Mouse (Mus musculus) MEL (cell line): Measurements from ENCODE around the gene Fam102b.

Experiments
- BHLHE40 ChIP-seq: IDR thresholded peaks from 2 replicates; pipeline ENCODE4 v1.6.1; 2012; ENCODE audit warnings: low read depth, mild to moderate bottlenecking, inconsistent platforms, low read length, improper control_type of control experiment, borderline replicate concordance
- CTCF ChIP-seq, 3 experiments: IDR thresholded peaks in 2 of 3; conservative IDR thresholded peaks in 1 of 3; 2 replicates each; pipeline ENCODE4 v1.5.1; 2011 to 2012; ENCODE audit warnings: low read length in 3 of 3, low read depth in 2 of 3, mild to moderate bottlenecking in 2 of 3, improper control_type of control experiment in 1 of 3, inconsistent platforms in 1 of 3, mixed read lengths in 1 of 3, moderate library complexity in 1 of 3; ENCODE audit not compliant: control insufficient read depth in 1 of 3, insufficient read depth in 1 of 3, poor library complexity in 1 of 3, severe bottlenecking in 1 of 3
- GABPA ChIP-seq: IDR thresholded peaks from 2 replicates; pipeline ENCODE4 v1.6.1; 2012; ENCODE audit warnings: low read depth, mild to moderate bottlenecking, inconsistent platforms, low read length, improper control_type of control experiment, moderate library complexity
- GATA1 ChIP-seq: IDR thresholded peaks from 2 replicates; pipeline ENCODE4 v1.6.1; 2011; ENCODE audit warnings: low read depth, low read length, improper control_type of control experiment
- HCFC1 ChIP-seq: IDR thresholded peaks from 2 replicates; pipeline ENCODE4 v1.6.1; 2012; ENCODE audit warnings: low read depth, mild to moderate bottlenecking, inconsistent platforms, low read length, improper control_type of control experiment, moderate library complexity
- MAX ChIP-seq: IDR thresholded peaks from 2 replicates; pipeline ENCODE4 v1.6.1; 2011; ENCODE audit warnings: low read length, improper control_type of control experiment
- POLR2A ChIP-seq, 2 experiments: IDR thresholded peaks; 2 replicates each; pipeline ENCODE4 v1.6.1; 2011 to 2012; ENCODE audit warnings: low read length in 2 of 2, mild to moderate bottlenecking in 2 of 2, control low read depth in 1 of 2, improper control_type of control experiment in 1 of 2, low read depth in 1 of 2, moderate library complexity in 1 of 2; ENCODE audit not compliant: control insufficient read depth in 1 of 2, insufficient read depth in 1 of 2, poor library complexity in 1 of 2
- POLR2AphosphoS2 ChIP-seq: IDR thresholded peaks from 2 replicates; pipeline ENCODE4 v1.6.1; 2011; ENCODE audit warnings: low read length, improper control_type of control experiment
- POLR2AphosphoS5 ChIP-seq: IDR thresholded peaks from 2 replicates; pipeline ENCODE4 v1.6.1; 2012; ENCODE audit warnings: low read depth, borderline replicate concordance, mild to moderate bottlenecking, inconsistent platforms, low read length, moderate library complexity, mixed read lengths
- USF1 ChIP-seq: IDR thresholded peaks from 2 replicates; pipeline ENCODE4 v1.6.1; 2014; ENCODE audit warnings: low read depth, mild to moderate bottlenecking, inconsistent platforms, low read length, improper control_type of control experiment, moderate library complexity
- USF2 ChIP-seq, 2 experiments: IDR thresholded peaks; 2 replicates each; pipeline ENCODE4 v1.6.1; 2011 to 2012; ENCODE audit warnings: improper control_type of control experiment in 2 of 2, low read length in 2 of 2, borderline replicate concordance in 1 of 2, inconsistent platforms in 1 of 2, low read depth in 1 of 2, mild to moderate bottlenecking in 1 of 2; ENCODE audit not compliant: insufficient read depth in 1 of 2
- ZC3H11A ChIP-seq: IDR thresholded peaks from 2 replicates; pipeline ENCODE4 v1.6.1; 2012; ENCODE audit warnings: low read depth, mild to moderate bottlenecking, inconsistent platforms, low read length, improper control_type of control experiment
- ZKSCAN1 ChIP-seq: IDR thresholded peaks from 2 replicates; pipeline ENCODE4 v1.6.1; 2012; ENCODE audit warnings: low read depth, mild to moderate bottlenecking, inconsistent platforms, low read length, improper control_type of control experiment, moderate library complexity
- ZNF384 ChIP-seq: IDR thresholded peaks from 2 replicates; pipeline ENCODE4 v1.6.1; 2012; ENCODE audit warnings: low read depth, mild to moderate bottlenecking, inconsistent platforms, low read length, improper control_type of control experiment

GRCm38 (mm10) chr3:108963776-108964175, 63.6 kb downstream of the Fam102b start:
- no peak for TF ChIP-seq CTCF (IDR thresholded peaks at IDR 0.05 in 2 of 3, conservative IDR thresholded peaks at IDR 0.05 in 1 of 3; ENCODE audit: control insufficient read depth in 1 of 3, insufficient read depth in 1 of 3, low read depth in 2 of 3, low read length in 3 of 3, poor library complexity in 1 of 3, severe bottlenecking in 1 of 3)
- no peak for TF ChIP-seq POLR2A (IDR thresholded peaks at IDR 0.05; ENCODE audit: control insufficient read depth in 1 of 2, insufficient read depth in 1 of 2, low read depth in 1 of 2, low read length in 2 of 2, poor library complexity in 1 of 2)
- TF ChIP-seq USF1 = no peak
- TF ChIP-seq ZKSCAN1 = no peak
- no peak for TF ChIP-seq POLR2AphosphoS5
- TF ChIP-seq BHLHE40 = no peak
- TF ChIP-seq POLR2AphosphoS2 = no peak
- no peak for TF ChIP-seq USF2 (IDR thresholded peaks at IDR 0.05; ENCODE audit: borderline replicate concordance in 1 of 2, insufficient read depth in 1 of 2, low read depth in 1 of 2, low read length in 2 of 2)
- TF ChIP-seq MAX = no peak
- TF ChIP-seq ZNF384 = no peak
- no peak for TF ChIP-seq GATA1
- no peak for TF ChIP-seq HCFC1
- no peak for TF ChIP-seq ZC3H11A
- TF ChIP-seq GABPA = no peak
